Mouse (Mus musculus) hindbrain, embryonic 15.5 days (tissue): ENCODE data around the gene 4930402H24Rik. TPM values are rescaled to one million over a fixed set of nuclear protein-coding genes. Genes with fewer than 3 reads are reported as not detected.

Experiments
- ATAC-seq: fragments of 200-750 bp; cut with Nextera tagmentation; 2 replicates; pipeline ENCODE4 v1.8.0; 2017; ENCODE audit warnings: low read depth, moderate number of reproducible peaks, moderate TSS enrichment; ENCODE audit not compliant: low FRiP score
- H3K27ac ChIP-seq: fragments of 300-500 bp; sonication (generic); replicated peaks from 2 replicates; pipeline ENCODE4 v1.5.1; 2015; ENCODE audit warnings: mild to moderate bottlenecking, inconsistent platforms
- H3K27me3 ChIP-seq: fragments of 300-500 bp; sonication (generic); 2 replicates; pipeline ENCODE4 v1.6.1; 2015; ENCODE audit warnings: control low read depth, inconsistent platforms
- H3K36me3 ChIP-seq: fragments of 300-500 bp; sonication (generic); 2 replicates; pipeline ENCODE4 v1.6.1; 2015; ENCODE audit warnings: control low read depth, inconsistent platforms
- H3K4me1 ChIP-seq: fragments of 300-500 bp; sonication (generic); replicated peaks from 2 replicates; pipeline ENCODE4 v1.6.1; 2015; ENCODE audit warnings: control low read depth, inconsistent platforms
- H3K4me2 ChIP-seq: fragments of 300-500 bp; sonication (generic); 2 replicates; pipeline ENCODE4 v1.6.1; 2015; ENCODE audit warnings: moderate library complexity, mild to moderate bottlenecking, inconsistent platforms
- H3K4me3 ChIP-seq: fragments of 300-500 bp; sonication (generic); 2 replicates; pipeline ENCODE4 v1.5.1; 2015; ENCODE audit warnings: mild to moderate bottlenecking, inconsistent platforms
- H3K9ac ChIP-seq: fragments of 300-500 bp; sonication (generic); 2 replicates; pipeline ENCODE4 v1.6.1; 2015; ENCODE audit warnings: inconsistent platforms
- H3K9me3 ChIP-seq: fragments of 300-500 bp; sonication (generic); 2 replicates; pipeline ENCODE4 v1.6.1; 2016; ENCODE audit warnings: control low read depth, inconsistent platforms
- WGBS: fragments of 180-500 bp; shearing (Covaris S2); methylation state at CpG from one replicate; pipeline ENCODE4 v1.1.7; 2015; 5-methylcytosine and 5-hydroxymethylcytosine counted together
- polyA plus RNA-seq: library from polyadenylated mRNA; unstranded; fragments of >200 nt; fragmentation: Nextera tagmentation; extraction: Ambion mirVana; gene quantifications from 2 replicates; pipeline ENCODE4 v1.2.1, GENCODE M21; 2015

Gene 4930402H24Rik
- polyA plus RNA-seq, 1 experiment from 2014 or later: 90.7 TPM

GRCm38 (mm10) chr2:130795731-130796130, 110.5 kb downstream of the 4930402H24Rik start:
- Histone ChIP-seq H3K27ac (no peak overlapping the region), H3K4me3 (no peak overlapping the region), H3K4me1 (no peaks in the 10 kb centered on the region), H3K9me3 (no peaks in the 10 kb centered on the region), H3K9ac (no peak overlapping the region), H3K36me3 (peaks cover 44% of the 10 kb centered on the region), H3K4me2 (no peak overlapping the region), H3K27me3 (no peaks in the 10 kb centered on the region)
- WGBS: 77% methylated on average over 8 of the region's 8 CpGs
- no peak for ATAC-seq

GRCm38 (mm10) chr2:130791722-130792121, 114.5 kb downstream of the 4930402H24Rik start:
- 90% methylated on average over 7 of the region's 7 CpGs for WGBS
- Histone ChIP-seq H3K4me1 (no peaks in the 10 kb centered on the region), H3K4me3 (no peak overlapping the region), H3K27me3 (no peaks in the 10 kb centered on the region), H3K9me3 (no peaks in the 10 kb centered on the region), H3K9ac (no peak overlapping the region), H3K36me3 (peaks cover 62% of the 10 kb centered on the region), H3K27ac (no peak overlapping the region), H3K4me2 (no peak overlapping the region)
- ATAC-seq: no peak

DNA sequence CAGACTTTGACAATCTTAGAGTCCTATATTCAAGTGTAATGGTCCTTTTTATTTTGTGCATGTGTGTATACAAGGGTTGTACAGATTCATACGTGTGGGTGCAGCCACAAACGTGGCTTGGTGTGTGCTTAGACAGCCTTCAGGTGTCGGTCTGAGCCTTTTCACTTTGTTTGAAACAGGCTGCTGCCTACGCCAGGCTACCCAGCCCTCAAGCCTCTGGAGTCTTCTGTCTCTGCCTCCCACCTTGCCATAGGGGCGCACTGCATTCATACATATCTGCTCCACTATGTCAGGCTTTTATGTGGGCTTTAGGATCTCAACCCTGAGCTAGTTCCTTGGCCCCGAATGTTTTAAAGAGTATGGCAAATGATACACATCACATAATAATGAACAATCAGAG, 116.6 kb downstream of the 4930402H24Rik start:
- peaks cover 68% of the 10 kb centered on the region for H3K36me3 ChIP-seq
- no peaks in the 10 kb centered on the region for H3K9me3 ChIP-seq
- H3K9ac ChIP-seq: no peak overlapping the region
- no peak overlapping the region for H3K27ac ChIP-seq
- H3K4me3 ChIP-seq: no peak overlapping the region
- no peak for ATAC-seq
- H3K4me2 ChIP-seq: no peak overlapping the region
- H3K4me1 ChIP-seq: no peaks in the 10 kb centered on the region
- H3K27me3 ChIP-seq: no peaks in the 10 kb centered on the region
- 90% methylated on average over 6 of the region's 6 CpGs for WGBS

DNA sequence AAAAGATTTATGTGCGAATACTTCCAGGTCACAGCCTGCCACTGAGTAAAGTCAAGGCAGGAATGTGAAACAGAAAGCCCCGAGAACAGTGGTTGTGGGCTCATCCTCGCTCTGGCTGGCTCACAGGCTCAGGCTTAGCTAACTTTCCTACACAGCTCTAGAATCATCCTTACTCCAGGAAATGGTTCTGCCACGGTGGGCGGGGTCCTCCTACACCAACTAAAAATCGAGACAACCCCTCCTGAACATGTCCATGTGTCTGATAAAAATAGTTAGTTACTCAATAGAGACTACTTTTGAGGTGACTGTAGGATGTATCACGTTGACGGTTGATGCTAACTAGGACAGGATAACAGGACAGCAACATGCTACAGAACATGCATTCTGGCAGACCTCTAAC, 117.2 kb downstream of the 4930402H24Rik start:
- no peaks in the 10 kb centered on the region for H3K9me3 ChIP-seq
- no peak overlapping the region for H3K27ac ChIP-seq
- ATAC-seq: no peak
- 94% methylated on average over 8 of the region's 8 CpGs for WGBS
- no peak overlapping the region for H3K4me2 ChIP-seq
- no peaks in the 10 kb centered on the region for H3K27me3 ChIP-seq
- no peak overlapping the region for H3K4me3 ChIP-seq
- no peaks in the 10 kb centered on the region for H3K4me1 ChIP-seq
- H3K9ac ChIP-seq: no peak overlapping the region
- H3K36me3 ChIP-seq: peaks cover 71% of the 10 kb centered on the region

DNA sequence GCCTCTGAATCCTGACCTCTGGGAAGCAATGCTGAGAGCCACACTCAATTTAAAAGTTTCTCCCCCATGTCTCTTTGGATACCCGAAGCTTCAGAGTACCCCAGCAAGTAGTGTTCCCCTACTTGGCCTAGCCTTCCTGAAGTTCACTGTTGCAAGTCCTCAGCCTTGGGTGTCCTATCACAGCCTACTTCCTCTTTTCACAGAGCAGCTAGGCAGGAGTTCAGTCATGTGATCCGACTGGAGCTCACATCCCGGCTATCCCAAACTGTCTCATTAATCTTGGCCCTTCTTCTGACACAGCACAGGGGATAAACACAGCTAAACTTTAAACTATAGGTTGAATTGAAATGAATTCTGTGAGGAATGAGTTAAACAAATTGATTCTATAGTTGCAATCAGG, 121.3 kb downstream of the 4930402H24Rik start:
- no peaks in the 10 kb centered on the region for H3K9me3 ChIP-seq
- H3K36me3 ChIP-seq: peaks cover 78% of the 10 kb centered on the region
- no peak overlapping the region for H3K4me3 ChIP-seq
- ATAC-seq: no peak
- H3K4me2 ChIP-seq: no peak overlapping the region
- H3K27me3 ChIP-seq: no peaks in the 10 kb centered on the region
- H3K9ac ChIP-seq: no peak overlapping the region
- no peak overlapping the region for H3K27ac ChIP-seq
- H3K4me1 ChIP-seq: no peaks in the 10 kb centered on the region
- WGBS: 83% methylated on average over 3 of the region's 3 CpGs

DNA sequence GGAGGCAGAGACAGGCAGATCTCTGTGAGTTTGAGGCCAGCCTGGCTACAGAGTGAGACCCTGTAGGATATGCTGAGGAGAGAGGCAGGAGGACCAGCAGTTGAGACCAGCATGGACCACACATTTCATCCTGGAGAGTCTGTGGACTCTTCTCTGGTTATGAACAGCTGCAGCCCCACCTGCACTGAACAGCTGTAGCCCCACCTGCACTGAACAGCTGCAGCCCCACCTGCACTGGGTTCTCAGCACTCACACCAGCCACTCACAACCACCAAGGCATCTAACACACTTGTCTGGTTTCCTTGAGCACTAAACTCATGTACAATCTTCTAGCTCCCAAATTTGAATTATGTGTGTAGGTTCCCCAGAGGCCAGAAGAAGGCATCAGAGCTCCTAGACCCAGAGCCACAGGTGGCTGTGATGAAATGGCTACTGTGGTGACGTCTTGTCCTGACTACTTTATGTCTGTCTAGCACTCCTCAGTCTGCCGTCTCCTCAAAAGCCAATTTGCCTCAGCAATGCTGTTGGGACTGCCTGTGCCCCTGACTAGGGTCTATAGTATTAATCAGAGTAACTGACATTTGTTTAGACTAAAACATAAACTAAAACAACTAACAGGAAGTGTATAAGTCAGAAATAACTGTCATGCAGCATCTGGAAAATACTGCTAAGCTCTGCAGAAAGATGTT, 125.4 kb downstream of the 4930402H24Rik start:
- no peaks in the 10 kb centered on the region for H3K9me3 ChIP-seq
- no peaks in the 10 kb centered on the region for H3K27me3 ChIP-seq
- H3K9ac ChIP-seq: no peak overlapping the region
- ATAC-seq: no peak
- no peak overlapping the region for H3K4me3 ChIP-seq
- peaks cover 89% of the 10 kb centered on the region for H3K36me3 ChIP-seq
- H3K27ac ChIP-seq: no peak overlapping the region
- WGBS: 73% methylated on average over 2 of the region's 2 CpGs
- H3K4me1 ChIP-seq: no peaks in the 10 kb centered on the region
- H3K4me2 ChIP-seq: no peak overlapping the region

DNA sequence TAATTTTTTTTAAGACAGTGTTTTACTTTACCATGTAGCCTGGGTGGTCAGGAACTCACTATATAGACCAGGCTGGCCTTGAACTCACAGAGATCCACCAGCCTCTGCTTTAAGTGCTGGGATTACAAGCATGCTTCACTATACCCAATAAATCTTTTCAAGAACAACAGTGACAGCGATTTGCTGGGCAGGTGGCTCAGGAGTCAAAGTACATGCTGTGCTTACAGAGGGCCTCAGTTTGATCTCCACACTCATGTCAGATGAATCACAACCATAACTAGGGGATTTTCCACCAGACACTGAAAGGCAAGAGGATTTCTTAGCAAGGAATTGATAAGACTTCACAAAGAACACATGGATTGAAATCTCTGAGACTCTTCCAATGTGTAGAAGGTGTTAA, 126.3 kb downstream of the 4930402H24Rik start:
- no peak for ATAC-seq
- 76% methylated on average over 1 of the region's 1 CpGs for WGBS
- H3K4me3 ChIP-seq: no peak overlapping the region
- H3K36me3 ChIP-seq: peaks cover 89% of the 10 kb centered on the region
- H3K4me2 ChIP-seq: no peak overlapping the region
- no peaks in the 10 kb centered on the region for H3K27me3 ChIP-seq
- H3K9ac ChIP-seq: no peak overlapping the region
- H3K4me1 ChIP-seq: no peaks in the 10 kb centered on the region
- no peaks in the 10 kb centered on the region for H3K9me3 ChIP-seq
- H3K27ac ChIP-seq: no peak overlapping the region

DNA sequence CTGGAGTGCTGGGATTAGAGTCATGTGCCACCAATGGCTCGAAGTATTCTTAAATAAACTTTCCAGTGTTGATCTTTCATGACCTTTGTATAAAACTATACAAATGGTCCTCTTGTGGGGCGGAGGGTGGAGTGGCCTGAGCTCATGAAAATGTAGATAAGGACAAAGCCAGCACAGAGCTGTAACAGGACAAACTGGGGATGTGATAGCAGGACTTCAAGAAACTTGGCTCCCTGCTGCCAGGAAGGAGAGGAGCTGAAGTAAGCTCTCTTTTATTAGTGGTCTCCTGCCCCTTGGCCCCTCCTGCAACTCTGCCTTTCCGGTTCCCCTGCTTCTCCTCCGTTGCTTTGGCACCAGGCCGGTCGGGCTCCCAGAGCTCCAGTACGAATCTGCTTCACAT, 129.6 kb downstream of the 4930402H24Rik start:
- no peak overlapping the region for H3K4me2 ChIP-seq
- no peaks in the 10 kb centered on the region for H3K4me1 ChIP-seq
- 93% methylated on average over 7 of the region's 7 CpGs for WGBS
- no peak overlapping the region for H3K9ac ChIP-seq
- no peak overlapping the region for H3K27ac ChIP-seq
- peaks cover 93% of the 10 kb centered on the region for H3K36me3 ChIP-seq
- no peak for ATAC-seq
- no peak overlapping the region for H3K4me3 ChIP-seq
- no peaks in the 10 kb centered on the region for H3K9me3 ChIP-seq
- H3K27me3 ChIP-seq: no peaks in the 10 kb centered on the region

DNA sequence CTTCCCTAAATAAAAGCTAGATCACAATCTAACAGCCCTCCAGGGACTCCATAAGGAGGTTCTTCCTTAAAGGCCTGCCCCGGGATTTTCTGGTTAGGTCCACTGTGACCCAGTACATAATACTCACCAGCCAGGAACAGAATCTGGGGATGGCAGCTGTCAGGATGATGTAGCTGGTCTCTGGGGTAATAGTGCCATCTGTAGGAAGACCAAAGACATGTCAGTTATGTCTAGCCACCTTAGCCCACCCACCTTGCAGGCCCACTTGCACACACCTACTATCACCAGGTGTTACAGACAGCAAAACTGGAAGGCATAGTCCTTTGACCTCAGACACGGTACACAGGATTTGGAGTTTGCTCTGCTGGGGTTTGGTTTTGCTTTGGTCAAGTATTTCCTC, 138.7 kb downstream of the 4930402H24Rik start:
- no peak for ATAC-seq
- H3K9me3 ChIP-seq: no peaks in the 10 kb centered on the region
- H3K36me3 ChIP-seq: peaks cover 91% of the 10 kb centered on the region
- H3K9ac ChIP-seq: no peak overlapping the region
- no peaks in the 10 kb centered on the region for H3K27me3 ChIP-seq
- no peak overlapping the region for H3K4me2 ChIP-seq
- no peak overlapping the region for H3K27ac ChIP-seq
- no peaks in the 10 kb centered on the region for H3K4me1 ChIP-seq
- H3K4me3 ChIP-seq: no peak overlapping the region
- 66% methylated on average over 2 of the region's 2 CpGs for WGBS

DNA sequence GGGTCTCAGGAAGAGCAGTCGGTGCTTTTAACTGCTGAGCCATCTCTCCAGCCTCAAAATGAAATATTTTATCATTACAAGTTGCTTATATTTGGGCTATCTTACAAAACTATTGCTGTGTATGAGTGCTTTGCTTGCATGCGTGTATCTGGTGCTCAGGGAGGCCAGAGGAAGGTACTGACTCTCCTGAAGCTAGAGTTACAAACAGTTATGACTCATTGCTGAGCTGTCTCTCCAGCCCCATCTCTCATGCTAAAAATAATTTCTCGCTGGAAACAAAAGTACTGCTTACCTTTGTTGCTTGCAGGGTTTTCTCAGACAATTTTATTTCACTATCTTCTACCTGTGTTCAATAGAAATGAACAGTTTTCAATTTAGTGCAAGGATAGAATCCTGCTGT, 140.8 kb downstream of the 4930402H24Rik start:
- Histone ChIP-seq H3K27ac (no peak overlapping the region), H3K36me3 (peaks cover 90% of the 10 kb centered on the region), H3K4me3 (no peak overlapping the region), H3K4me1 (no peaks in the 10 kb centered on the region), H3K27me3 (no peaks in the 10 kb centered on the region), H3K4me2 (no peak overlapping the region), H3K9me3 (no peaks in the 10 kb centered on the region), H3K9ac (no peak overlapping the region)
- WGBS: 93% methylated on average over 3 of the region's 3 CpGs
- no peak for ATAC-seq

- Histone ChIP-seq H3K9ac (no peak overlapping the region), H3K36me3 (peaks cover 73% of the 10 kb centered on the region), H3K4me2 (no peak overlapping the region), H3K4me1 (no peaks in the 10 kb centered on the region), H3K9me3 (no peaks in the 10 kb centered on the region), H3K27ac (no peak overlapping the region), H3K4me3 (no peak overlapping the region), H3K27me3 (no peaks in the 10 kb centered on the region)
- no peak for ATAC-seq
- 74% methylated on average over 6 of the region's 6 CpGs for WGBS
Observed at GRCm38 (mm10) chr2:130760876-130761275, 145.3 kb downstream of the 4930402H24Rik start.

DNA sequence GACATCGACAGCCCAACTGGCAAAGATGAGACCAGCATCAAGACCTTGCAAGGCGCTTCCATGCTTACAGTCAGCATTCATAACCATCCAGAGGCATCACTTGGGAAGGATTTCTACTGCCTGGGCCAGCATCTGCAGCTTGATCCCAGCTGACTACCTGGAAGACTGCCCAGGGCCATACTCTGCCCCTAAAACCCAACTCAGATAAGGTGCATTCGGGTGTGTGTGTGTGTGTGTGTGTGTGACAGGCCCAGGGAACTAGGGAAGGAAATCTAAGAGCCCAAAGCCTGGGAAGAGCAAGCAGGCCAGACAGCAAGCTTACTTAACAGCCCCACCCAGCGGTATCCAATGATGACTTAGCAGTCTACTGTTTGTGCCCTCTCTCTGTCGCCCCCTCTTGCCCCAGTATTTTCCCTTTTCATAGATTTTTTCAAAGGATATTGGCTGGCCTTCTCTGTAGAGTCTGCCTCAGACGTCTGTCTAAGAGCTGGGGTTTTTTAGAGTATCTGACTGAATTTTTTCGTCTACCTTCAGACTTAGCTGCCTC, 151.1 kb downstream of the 4930402H24Rik start:
- no peak overlapping the region for H3K9ac ChIP-seq
- no peaks in the 10 kb centered on the region for H3K27me3 ChIP-seq
- H3K36me3 ChIP-seq: peaks cover 24% of the 10 kb centered on the region
- ATAC-seq: no peak
- 53% methylated on average over 7 of the region's 7 CpGs for WGBS
- H3K4me3 ChIP-seq: no peak overlapping the region
- H3K9me3 ChIP-seq: no peaks in the 10 kb centered on the region
- H3K4me1 ChIP-seq: no peaks in the 10 kb centered on the region
- H3K4me2 ChIP-seq: no peak overlapping the region
- no peak overlapping the region for H3K27ac ChIP-seq

DNA sequence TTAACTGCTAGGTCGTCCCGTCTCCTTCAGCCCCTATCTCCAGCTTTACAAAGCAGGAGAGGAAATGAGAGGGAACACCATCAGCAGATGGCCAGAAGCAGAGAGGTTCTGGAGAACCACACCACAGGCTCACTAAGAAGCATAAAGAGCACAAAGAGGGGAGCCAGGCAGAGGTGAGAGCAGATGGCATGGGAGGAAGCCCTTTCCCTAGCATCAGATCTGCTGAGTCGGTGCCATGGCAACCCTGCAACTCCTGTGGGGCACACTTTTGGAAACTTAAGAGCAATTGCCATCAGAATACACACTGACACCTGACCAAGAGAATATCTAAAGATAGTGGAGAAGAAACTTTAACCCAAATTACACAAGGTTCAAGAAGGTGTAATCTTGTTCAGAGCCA, 151.6 kb downstream of the 4930402H24Rik start:
- 89% methylated on average over 3 of the region's 3 CpGs for WGBS
- Histone ChIP-seq H3K4me1 (no peaks in the 10 kb centered on the region), H3K4me2 (no peak overlapping the region), H3K9me3 (no peaks in the 10 kb centered on the region), H3K27me3 (no peaks in the 10 kb centered on the region), H3K4me3 (no peak overlapping the region), H3K27ac (no peak overlapping the region), H3K36me3 (peaks cover 27% of the 10 kb centered on the region), H3K9ac (no peak overlapping the region)
- ATAC-seq: no peak
